Mouse (Mus musculus): ENCODE measurements around the gene Megf11. TPM values are rescaled to one million over a fixed set of nuclear protein-coding genes. Genes with fewer than 3 reads are reported as not detected.

Gene Megf11
- polyA plus RNA-seq, 1 experiment from 2014 or later, result 20.2 TPM

DNA sequence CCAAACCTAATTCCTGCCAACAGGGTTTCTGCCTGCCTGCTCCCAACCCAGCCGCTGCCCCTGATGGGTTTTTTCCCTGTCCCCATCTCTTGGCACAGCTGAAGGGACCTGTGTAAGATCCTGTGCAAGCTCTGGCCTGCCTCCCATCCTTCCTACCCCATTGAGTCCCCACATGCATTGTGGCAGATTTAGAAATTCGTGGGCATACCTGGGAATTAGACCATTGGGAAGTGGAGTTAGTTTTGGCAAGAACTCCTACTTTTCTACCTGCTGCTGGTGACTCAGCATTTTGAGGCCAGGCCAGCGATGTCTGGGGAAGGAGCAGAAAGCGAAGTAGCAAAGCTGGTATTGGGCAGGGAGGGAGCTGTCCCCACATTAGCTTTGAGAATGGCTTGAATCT lies 102.0 kb downstream of the Megf11 start:
- H3K27me3 ChIP-seq (replicated peaks; ENCODE audit: control insufficient read depth, insufficient read depth, low read length), result no peaks in the 10 kb centered on the region
- ATAC-seq, result no peak
- H3K4me2 ChIP-seq (ENCODE audit: low read length), result no peak overlapping the region
- WGBS, result 65% methylated on average over 4 of the region's 4 CpGs
- no peak overlapping the region for H3K27ac ChIP-seq (ENCODE audit: low read depth, low read length)
- H3K4me3 ChIP-seq (ENCODE audit: low read length), result no peak overlapping the region
- H3K36me3 ChIP-seq (ENCODE audit: control insufficient read depth, insufficient read depth, low read length), result no peaks in the 10 kb centered on the region
- H3K4me1 ChIP-seq (ENCODE audit: control insufficient read depth, insufficient read depth, low read depth, low read length), result no peaks in the 10 kb centered on the region; the same call in 1 of the 2 replicates
- no peak overlapping the region for H3K9ac ChIP-seq (ENCODE audit: low read depth, low read length)
- no peaks in the 10 kb centered on the region for H3K9me3 ChIP-seq (ENCODE audit: control insufficient read depth, low read length)

- H3K27me3 ChIP-seq (replicated peaks; ENCODE audit: control insufficient read depth, insufficient read depth, low read length), result no peaks in the 10 kb centered on the region
- no peak overlapping the region for H3K4me3 ChIP-seq (ENCODE audit: low read length)
- H3K36me3 ChIP-seq (ENCODE audit: control insufficient read depth, insufficient read depth, low read length), result no peaks in the 10 kb centered on the region
- no peak overlapping the region for H3K4me2 ChIP-seq (ENCODE audit: low read length)
- WGBS, result 64% methylated on average over 6 of the region's 6 CpGs
- no peaks in the 10 kb centered on the region; the same call in none of the 2 replicates for H3K4me1 ChIP-seq (ENCODE audit: control insufficient read depth, insufficient read depth, low read depth, low read length)
- no peak overlapping the region for H3K27ac ChIP-seq (ENCODE audit: low read depth, low read length)
- H3K9ac ChIP-seq (ENCODE audit: low read depth, low read length), result no peak overlapping the region
- H3K9me3 ChIP-seq (ENCODE audit: control insufficient read depth, low read length), result no peaks in the 10 kb centered on the region
- peak; percentile 52; the same call in 1 of the 2 replicates for ATAC-seq
These were observed 109.2 kb downstream of the Megf11 start for GRCm38 (mm10) chr9:64494647-64495046.

- no peaks in the 10 kb centered on the region for H3K27me3 ChIP-seq (replicated peaks; ENCODE audit: control insufficient read depth, insufficient read depth, low read length)
- no peak overlapping the region for H3K9ac ChIP-seq (ENCODE audit: low read depth, low read length)
- H3K27ac ChIP-seq (ENCODE audit: low read depth, low read length), result no peak overlapping the region
- no peaks in the 10 kb centered on the region for H3K9me3 ChIP-seq (ENCODE audit: control insufficient read depth, low read length)
- whole genome bisulfite sequencing, result 39% methylated on average over 5 of the region's 5 CpGs
- H3K4me3 ChIP-seq (ENCODE audit: low read length), result no peak overlapping the region
- no peaks in the 10 kb centered on the region; the same call in none of the 2 replicates for H3K4me1 ChIP-seq (ENCODE audit: control insufficient read depth, insufficient read depth, low read depth, low read length)
- ATAC-seq, result peak; percentile 84
- no peaks in the 10 kb centered on the region for H3K36me3 ChIP-seq (ENCODE audit: control insufficient read depth, insufficient read depth, low read length)
- no peak overlapping the region for H3K4me2 ChIP-seq (ENCODE audit: low read length)
These were observed 113.5 kb downstream of the Megf11 start for GRCm38 (mm10) chr9:64498929-64499328.

- Histone ChIP-seq H3K36me3 (ENCODE audit: control insufficient read depth, insufficient read depth, low read length) (no peaks in the 10 kb centered on the region), H3K4me2 (ENCODE audit: low read length) (no peak overlapping the region), H3K4me1 (ENCODE audit: control insufficient read depth, insufficient read depth, low read depth, low read length) (peaks cover 3% of the 10 kb centered on the region), H3K27ac (ENCODE audit: low read depth, low read length) (no peak overlapping the region), H3K9me3 (ENCODE audit: control insufficient read depth, low read length) (no peaks in the 10 kb centered on the region), H3K4me3 (ENCODE audit: low read length) (no peak overlapping the region), H3K27me3 (replicated peaks; ENCODE audit: control insufficient read depth, insufficient read depth, low read length) (no peaks in the 10 kb centered on the region), H3K9ac (ENCODE audit: low read depth, low read length) (no peak overlapping the region)
- ATAC-seq, result no peak
- 92% methylated on average over 8 of the region's 8 CpGs for WGBS
These were observed 115.8 kb downstream of the Megf11 start for GRCm38 (mm10) chr9:64501211-64501610.

DNA sequence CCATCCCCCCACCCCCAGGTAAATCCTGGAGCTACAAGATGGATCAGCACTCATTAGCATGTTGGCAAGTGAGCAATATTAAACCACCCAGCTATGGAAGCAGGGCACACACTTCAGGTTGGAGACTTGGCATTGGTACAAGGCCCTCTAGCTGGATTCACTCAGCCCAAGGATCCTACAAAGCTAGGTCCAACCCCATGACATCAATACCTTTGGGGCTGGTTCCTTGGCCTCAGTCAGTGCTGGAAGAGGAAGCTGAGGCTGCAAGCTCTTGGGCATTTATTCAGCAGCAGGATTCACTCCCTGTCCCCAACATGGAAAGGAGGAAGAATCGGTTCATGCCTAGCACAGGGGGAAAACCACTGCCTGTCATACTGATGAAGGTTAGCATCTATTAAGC lies 118.6 kb downstream of the Megf11 start:
- Histone ChIP-seq H3K4me3 (ENCODE audit: low read length) (no peak overlapping the region), H3K27ac (ENCODE audit: low read depth, low read length) (no peak overlapping the region), H3K4me1 (ENCODE audit: control insufficient read depth, insufficient read depth, low read depth, low read length) (peaks cover 5% of the 10 kb centered on the region), H3K4me2 (ENCODE audit: low read length) (no peak overlapping the region), H3K9me3 (ENCODE audit: control insufficient read depth, low read length) (no peaks in the 10 kb centered on the region), H3K27me3 (replicated peaks; ENCODE audit: control insufficient read depth, insufficient read depth, low read length) (no peaks in the 10 kb centered on the region), H3K9ac (ENCODE audit: low read depth, low read length) (no peak overlapping the region), H3K36me3 (ENCODE audit: control insufficient read depth, insufficient read depth, low read length) (no peaks in the 10 kb centered on the region)
- 81% methylated on average over 1 of the region's 1 CpGs for WGBS
- ATAC-seq, result no peak

DNA sequence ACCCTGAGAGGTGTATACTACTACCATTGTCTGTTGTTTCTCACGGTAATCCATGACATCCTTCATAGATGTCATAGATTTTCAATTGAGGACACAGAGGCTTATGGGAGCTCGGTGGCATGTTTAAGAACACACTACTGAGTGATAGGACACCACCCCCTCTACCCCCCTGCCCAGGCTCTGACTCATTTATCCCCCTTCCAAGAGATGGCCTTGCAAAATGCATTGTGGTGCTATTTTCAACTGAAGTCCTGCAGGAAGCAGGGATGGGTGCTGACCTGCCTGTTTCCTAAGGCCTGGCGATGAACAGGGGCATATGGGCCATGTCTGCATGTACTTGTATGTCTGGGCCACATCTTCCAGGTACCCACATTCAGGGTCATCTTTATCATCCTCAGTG lies 119.0 kb downstream of the Megf11 start:
- H3K27me3 ChIP-seq (replicated peaks; ENCODE audit: control insufficient read depth, insufficient read depth, low read length), result no peaks in the 10 kb centered on the region
- no peak overlapping the region for H3K27ac ChIP-seq (ENCODE audit: low read depth, low read length)
- no peak for ATAC-seq
- H3K9me3 ChIP-seq (ENCODE audit: control insufficient read depth, low read length), result no peaks in the 10 kb centered on the region
- H3K4me1 ChIP-seq (ENCODE audit: control insufficient read depth, insufficient read depth, low read depth, low read length), result peaks cover 5% of the 10 kb centered on the region
- 74% methylated on average over 3 of the region's 3 CpGs for WGBS
- H3K4me3 ChIP-seq (ENCODE audit: low read length), result no peak overlapping the region
- H3K4me2 ChIP-seq (ENCODE audit: low read length), result no peak overlapping the region
- no peak overlapping the region for H3K9ac ChIP-seq (ENCODE audit: low read depth, low read length)
- H3K36me3 ChIP-seq (ENCODE audit: control insufficient read depth, insufficient read depth, low read length), result no peaks in the 10 kb centered on the region

DNA sequence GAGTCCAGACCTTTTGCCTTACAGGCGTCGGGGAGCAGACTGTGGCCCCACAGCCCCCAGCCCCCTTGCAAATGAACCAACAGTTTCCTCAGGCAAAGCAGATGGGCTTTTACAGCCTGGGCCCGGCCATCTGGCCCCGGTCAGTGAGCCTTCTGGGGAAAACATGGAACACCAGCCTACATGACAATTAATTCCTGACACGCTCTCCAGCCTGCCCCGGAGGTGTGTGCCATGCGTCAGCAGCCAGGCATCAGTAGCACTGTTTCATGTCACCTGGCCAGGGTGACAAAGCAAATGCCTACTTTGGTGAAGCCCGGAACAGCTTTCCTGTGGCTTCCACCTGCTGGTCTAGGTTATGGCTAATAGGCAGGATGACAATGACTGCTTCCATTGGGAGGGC lies 119.5 kb downstream of the Megf11 start:
- no peaks in the 10 kb centered on the region for H3K9me3 ChIP-seq (ENCODE audit: control insufficient read depth, low read length)
- no peaks in the 10 kb centered on the region for H3K27me3 ChIP-seq (replicated peaks; ENCODE audit: control insufficient read depth, insufficient read depth, low read length)
- H3K4me1 ChIP-seq (ENCODE audit: control insufficient read depth, insufficient read depth, low read depth, low read length), result peaks cover 5% of the 10 kb centered on the region
- H3K36me3 ChIP-seq (ENCODE audit: control insufficient read depth, insufficient read depth, low read length), result no peaks in the 10 kb centered on the region
- H3K4me2 ChIP-seq (ENCODE audit: low read length), result no peak overlapping the region
- no peak overlapping the region for H3K27ac ChIP-seq (ENCODE audit: low read depth, low read length)
- no peak overlapping the region for H3K4me3 ChIP-seq (ENCODE audit: low read length)
- peak; percentile 78 for ATAC-seq
- H3K9ac ChIP-seq (ENCODE audit: low read depth, low read length), result no peak overlapping the region
- WGBS, result 45% methylated on average over 8 of the region's 8 CpGs

DNA sequence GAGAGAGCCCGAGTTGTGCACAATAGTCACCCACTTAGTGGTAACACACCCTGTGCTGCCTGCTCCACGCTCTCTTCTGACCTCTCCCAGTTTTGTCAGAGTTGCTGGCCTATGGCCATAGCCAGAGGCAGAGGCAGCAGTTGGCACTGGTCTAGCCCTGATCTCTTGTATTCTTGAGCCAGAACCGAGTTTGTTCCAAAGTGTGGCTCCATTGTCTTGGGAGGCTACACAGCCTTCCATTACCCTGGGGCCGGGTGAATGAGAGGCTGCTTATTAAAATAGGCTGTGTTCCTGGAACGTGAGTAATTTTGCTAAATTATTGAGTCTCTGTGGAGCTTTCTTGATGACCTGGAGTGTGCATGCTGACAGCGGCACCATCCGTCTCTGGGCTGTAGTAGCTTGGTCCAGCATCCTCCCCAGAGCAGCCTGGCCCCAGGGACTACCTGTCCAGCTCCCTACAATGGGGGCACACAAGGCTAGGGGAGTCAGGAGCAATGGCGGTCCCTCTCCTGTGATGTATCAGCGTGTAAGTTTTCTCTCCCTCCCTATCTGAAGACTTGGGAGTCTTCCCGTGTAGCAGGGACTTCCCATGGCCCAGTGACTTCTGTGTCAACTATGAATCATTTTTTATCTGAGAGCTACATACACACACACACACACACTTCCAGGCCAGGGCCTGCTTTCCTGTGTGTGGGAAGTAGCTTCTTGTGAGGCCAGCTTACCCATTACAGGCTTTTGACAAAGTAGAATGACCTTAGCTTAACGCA lies 121.2 kb downstream of the Megf11 start:
- H3K9ac ChIP-seq (ENCODE audit: low read depth, low read length), result no peak overlapping the region
- no peak overlapping the region for H3K4me2 ChIP-seq (ENCODE audit: low read length)
- no peak overlapping the region for H3K4me3 ChIP-seq (ENCODE audit: low read length)
- no peaks in the 10 kb centered on the region for H3K9me3 ChIP-seq (ENCODE audit: control insufficient read depth, low read length)
- peaks cover 5% of the 10 kb centered on the region for H3K4me1 ChIP-seq (ENCODE audit: control insufficient read depth, insufficient read depth, low read depth, low read length)
- 0 out of 2 replicates have a peak overlapping the region, but pooled peaks have one; percentile 41 for H3K27ac ChIP-seq (ENCODE audit: low read depth, low read length)
- WGBS, result 53% methylated on average over 11 of the region's 11 CpGs
- peak; percentile 41; the same call in 1 of the 2 replicates for ATAC-seq
- H3K36me3 ChIP-seq (ENCODE audit: control insufficient read depth, insufficient read depth, low read length), result no peaks in the 10 kb centered on the region
- no peaks in the 10 kb centered on the region for H3K27me3 ChIP-seq (replicated peaks; ENCODE audit: control insufficient read depth, insufficient read depth, low read length)

DNA sequence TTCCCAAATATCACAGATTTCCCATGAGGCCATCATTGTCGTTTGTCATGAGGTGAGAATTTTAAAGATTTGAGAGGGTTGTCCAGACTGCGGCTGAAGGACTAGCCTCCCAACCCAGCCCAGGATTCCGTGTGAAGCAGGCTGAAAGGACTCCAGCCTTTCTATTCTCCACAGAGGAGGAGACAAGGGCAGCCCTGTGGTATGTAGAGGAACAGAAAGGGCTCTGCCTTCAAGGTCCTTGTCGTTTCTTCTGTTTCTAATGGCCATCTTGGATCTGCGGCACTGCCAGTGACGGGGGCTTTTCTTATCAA lies 121.7 kb downstream of the Megf11 start:
- Histone ChIP-seq H3K4me2 (ENCODE audit: low read length) (no peak overlapping the region), H3K9me3 (ENCODE audit: control insufficient read depth, low read length) (no peaks in the 10 kb centered on the region), H3K36me3 (ENCODE audit: control insufficient read depth, insufficient read depth, low read length) (no peaks in the 10 kb centered on the region), H3K27me3 (replicated peaks; ENCODE audit: control insufficient read depth, insufficient read depth, low read length) (no peaks in the 10 kb centered on the region), H3K9ac (ENCODE audit: low read depth, low read length) (no peak overlapping the region), H3K4me1 (ENCODE audit: control insufficient read depth, insufficient read depth, low read depth, low read length) (peaks cover 5% of the 10 kb centered on the region), H3K27ac (ENCODE audit: low read depth, low read length) (no peak overlapping the region), H3K4me3 (ENCODE audit: low read length) (no peak overlapping the region)
- 57% methylated on average over 6 of the region's 6 CpGs for WGBS
- no peak for ATAC-seq

All from hindbrain, embryonic 16.5 days (tissue).